Mouse (Mus musculus): ENCODE data around the gene Dot1l. TPM values are rescaled to one million over a fixed set of nuclear protein-coding genes. Genes with fewer than 3 reads are reported as not detected.

The Dot1l gene
- total RNA-seq, 2 experiments from 2014 or later, result 9.0 to 34.8 TPM

DNA sequence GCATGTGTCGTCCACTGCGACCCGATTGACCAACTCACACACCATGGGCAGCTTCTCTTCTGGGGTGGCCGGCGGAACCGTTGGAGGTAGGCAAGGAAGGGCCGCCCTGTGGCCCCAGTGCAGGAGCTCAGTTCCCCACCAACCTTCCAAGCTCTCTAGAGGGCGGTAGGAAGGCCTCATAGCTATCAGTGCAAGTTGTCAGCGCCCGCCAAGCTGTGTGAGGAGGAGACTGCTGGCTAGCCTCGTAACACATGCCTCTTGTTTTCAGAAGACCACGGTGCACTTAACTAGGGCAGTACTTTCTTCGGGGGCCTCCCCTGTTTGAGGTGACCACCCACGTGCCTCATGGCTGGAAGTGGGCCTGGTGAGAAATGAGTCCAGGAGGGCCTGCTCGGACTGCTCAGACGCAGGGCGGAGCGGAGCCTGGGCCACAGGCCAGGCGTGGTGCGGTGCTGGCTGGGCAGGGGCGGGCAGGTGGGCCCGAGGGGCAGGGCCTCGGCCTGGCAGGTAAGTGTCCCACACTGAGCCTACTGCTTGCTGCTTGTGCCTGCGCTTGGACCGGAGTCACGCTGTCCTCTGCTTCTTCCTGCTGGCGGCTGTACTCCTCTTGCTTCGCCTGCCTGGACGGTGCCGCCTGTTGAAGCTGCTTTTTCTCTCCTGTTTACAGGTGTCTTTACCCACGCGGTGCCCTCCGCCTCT lies 36.6 kb downstream of the Dot1l start:
- peak; percentile 38 for ATAC-seq (replicated peaks; ENCODE audit: poor library complexity)

DNA sequence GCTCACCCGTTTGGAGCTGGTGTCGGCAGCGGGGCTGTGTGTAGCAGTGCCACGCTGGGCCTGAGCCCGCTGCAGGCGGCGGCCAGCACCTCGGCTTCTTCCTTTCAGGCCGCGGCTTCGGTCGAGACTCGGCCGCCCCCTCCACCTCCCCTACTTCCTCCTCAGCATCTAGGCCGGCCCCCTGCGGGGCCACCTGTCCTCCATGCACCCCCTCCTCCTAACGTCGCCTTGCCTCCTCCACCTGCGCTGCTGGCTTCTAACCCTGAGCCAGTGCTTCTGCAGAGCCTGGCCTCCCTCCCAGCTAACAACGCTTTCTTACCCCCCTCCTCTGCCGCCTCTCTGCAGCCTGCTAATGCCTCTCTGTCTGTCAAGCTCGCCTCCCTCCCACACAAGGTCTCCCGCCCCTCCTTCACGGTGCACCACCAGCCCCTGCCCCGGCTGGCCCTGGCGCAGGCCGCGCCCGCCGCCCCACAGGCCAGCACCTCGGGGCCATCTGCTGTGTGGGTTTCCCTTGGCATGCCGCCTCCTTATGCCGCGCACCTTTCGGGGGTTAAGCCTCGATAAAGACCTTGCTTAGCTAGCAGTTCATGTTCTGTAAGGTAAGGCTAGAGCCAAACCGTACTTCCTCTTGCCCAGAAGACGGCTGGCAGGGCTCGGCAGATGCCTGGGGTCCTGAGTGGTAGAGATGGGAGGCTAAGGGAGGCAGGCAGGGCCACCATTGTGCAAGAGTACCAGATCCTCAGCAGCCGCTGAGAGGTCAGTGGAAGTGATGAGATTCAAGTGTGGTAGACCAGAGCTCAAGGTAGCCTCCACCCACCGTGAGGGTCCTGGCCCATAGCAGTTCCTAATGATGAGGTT lies 37.4 kb downstream of the Dot1l start:
- peak; percentile 9 for ATAC-seq (replicated peaks; ENCODE audit: poor library complexity)

DNA sequence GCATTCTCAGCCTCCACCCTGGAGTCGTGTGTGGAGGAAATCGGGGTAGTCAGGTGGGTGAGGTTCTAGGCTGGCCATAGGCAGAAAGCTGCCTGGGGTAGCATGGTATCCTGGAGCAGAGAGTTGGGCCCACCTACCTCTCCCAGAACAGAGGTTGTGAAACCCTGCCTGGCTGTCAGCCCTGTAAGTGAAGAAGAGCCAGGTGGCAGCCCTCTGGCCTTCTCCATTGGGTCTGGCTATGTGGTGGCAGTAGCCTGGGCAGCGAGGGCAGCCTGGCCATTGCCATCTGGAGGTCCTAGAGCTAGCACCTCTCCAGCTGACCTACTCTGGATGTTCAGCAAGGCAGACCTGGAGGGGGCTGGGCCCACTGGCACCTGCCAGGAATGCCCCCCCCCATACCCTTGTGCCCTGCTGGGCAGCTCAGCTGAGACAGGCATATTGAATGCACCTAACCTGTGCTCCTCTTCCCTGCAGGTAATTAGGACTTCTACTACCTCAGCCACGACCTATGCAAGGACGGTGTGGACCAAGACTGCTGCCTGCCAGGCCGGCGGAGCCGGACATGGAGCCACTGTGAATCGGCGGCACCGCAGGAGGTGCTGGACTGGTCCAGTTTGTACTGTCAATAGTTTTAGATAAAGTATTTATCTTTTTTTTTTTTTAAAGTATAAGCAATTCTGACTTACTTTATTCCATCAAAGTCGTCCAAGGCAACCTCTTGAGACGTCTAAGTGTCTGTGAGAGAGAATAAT lies 38.2 kb downstream of the Dot1l start:
- no peak for ATAC-seq (replicated peaks; ENCODE audit: poor library complexity)

- ATAC-seq (replicated peaks; ENCODE audit: poor library complexity), result no peak
Observed at GRCm38 (mm10) chr10:80793803-80794202, 38.8 kb downstream of the Dot1l start.

- no peak for ATAC-seq (replicated peaks; ENCODE audit: poor library complexity)
Observed at GRCm38 (mm10) chr10:80794750-80795149, 39.7 kb downstream of the Dot1l start.

DNA sequence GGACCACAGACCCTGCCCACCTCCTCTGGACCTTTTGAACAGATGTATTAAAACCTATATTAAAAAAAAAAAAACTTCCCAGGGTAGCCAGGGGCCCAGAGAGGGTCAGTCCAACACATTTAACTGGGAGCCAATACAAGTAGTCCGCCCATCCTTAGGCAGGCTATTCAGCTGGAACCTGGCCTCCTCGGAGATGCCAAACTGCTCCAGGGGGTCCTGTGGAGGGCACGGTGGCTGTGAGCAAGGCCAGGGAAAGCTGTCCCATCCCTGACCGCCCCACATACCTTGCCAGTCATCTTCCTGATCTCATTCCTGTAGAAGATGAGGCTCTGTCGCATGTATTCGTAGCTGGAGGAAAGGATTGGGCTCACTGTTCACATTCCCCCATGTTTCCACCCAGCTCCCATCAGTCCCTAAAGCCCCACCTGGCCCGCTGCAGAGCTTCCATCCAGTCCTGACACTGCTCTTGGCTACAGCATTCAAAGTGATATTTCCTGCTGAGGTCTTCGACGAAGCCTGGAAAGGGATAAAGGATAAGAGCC lies 41.4 kb downstream of the Dot1l start:
- no peak for ATAC-seq (replicated peaks; ENCODE audit: poor library complexity)

GRCm38 (mm10) chr10:80797186-80798149 lies 42.5 kb downstream of the Dot1l start:
- peak; percentile 32 for ATAC-seq (replicated peaks; ENCODE audit: poor library complexity)

- ATAC-seq (replicated peaks; ENCODE audit: poor library complexity), result peak; percentile 84
Observed at GRCm38 (mm10) chr10:80798150-80799006, 43.4 kb downstream of the Dot1l start, which contains the start of the genes Sf3a2 and Plekhj1. Sf3a2 (plus strand) TSS chr10:80798198. Plekhj1 (minus strand) TSS chr10:80798626.

DNA sequence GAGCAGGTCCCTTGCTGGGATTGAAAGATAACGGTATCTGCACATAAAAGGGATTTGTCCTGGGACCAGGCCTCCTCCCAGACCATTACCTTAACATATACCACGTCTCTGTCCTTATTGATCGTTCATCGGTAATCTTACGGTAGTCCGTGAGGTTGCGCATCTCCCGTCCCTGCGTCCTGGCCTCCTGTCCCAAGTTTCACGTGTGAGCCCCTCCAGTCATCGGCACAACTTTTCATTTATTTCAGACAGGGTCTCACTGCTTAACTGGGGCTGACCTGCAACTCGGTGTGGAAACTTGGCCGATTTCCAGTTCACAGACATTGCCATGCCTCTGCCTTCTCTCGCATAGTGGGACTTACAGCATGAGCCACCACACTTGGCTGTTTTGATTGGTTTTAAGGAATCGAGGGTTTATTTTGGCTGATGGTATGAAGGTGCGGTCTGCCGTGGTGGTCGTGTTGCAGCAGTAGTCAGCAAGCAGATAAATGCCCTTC lies 44.1 kb downstream of the Dot1l start:
- no peak for ATAC-seq (replicated peaks; ENCODE audit: poor library complexity)

GRCm38 (mm10) chr10:80802204-80802912 lies 47.4 kb downstream of the Dot1l start:
- ATAC-seq (replicated peaks; ENCODE audit: poor library complexity), result no peak

DNA sequence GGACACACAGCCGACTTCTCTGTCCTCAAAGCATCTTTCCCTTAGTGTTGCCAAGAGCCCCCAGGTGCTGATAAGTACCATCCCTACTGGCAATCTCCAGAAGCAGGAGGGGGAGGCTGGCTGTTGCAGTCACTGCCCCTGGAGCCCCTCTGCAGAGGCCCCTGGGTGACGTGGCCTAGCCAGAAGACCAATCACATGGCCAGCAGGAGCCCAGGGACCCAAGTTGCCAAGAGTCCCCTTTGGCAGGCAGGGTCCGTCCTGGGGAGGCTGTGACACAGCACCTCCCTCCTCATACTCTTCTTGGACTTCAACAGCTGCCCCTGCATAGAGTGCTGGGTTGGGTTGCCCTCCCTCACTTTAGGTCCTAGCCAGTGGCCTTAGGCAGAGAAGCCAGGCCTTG lies 48.0 kb downstream of the Dot1l start:
- ATAC-seq (replicated peaks; ENCODE audit: poor library complexity), result no peak

GRCm38 (mm10) chr10:80804340-80804739 lies 49.3 kb downstream of the Dot1l start:
- no peak for ATAC-seq (replicated peaks; ENCODE audit: poor library complexity)

- ATAC-seq (replicated peaks; ENCODE audit: poor library complexity), result no peak
Observed at GRCm38 (mm10) chr10:80804916-80805315, 49.9 kb downstream of the Dot1l start, which contains the start of gene Amh. Amh (plus strand) TSS chr10:80805243.

DNA sequence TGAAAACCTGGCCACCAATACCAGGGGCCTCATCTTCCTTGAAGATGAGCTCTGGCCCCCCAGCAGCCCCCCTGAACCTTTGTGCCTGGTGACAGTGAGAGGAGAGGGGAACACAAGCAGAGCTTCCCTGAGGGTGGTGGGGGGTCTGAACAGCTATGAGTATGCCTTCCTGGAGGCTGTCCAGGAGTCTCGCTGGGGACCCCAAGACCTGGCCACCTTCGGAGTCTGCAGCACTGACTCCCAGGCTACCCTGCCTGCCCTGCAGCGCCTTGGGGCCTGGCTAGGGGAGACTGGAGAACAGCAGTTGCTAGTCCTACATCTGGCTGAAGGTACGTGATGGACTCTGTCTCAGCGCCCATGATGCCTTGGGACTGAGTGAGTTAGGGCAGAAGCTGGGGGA lies 50.3 kb downstream of the Dot1l start:
- ATAC-seq (replicated peaks; ENCODE audit: poor library complexity), result no peak

DNA sequence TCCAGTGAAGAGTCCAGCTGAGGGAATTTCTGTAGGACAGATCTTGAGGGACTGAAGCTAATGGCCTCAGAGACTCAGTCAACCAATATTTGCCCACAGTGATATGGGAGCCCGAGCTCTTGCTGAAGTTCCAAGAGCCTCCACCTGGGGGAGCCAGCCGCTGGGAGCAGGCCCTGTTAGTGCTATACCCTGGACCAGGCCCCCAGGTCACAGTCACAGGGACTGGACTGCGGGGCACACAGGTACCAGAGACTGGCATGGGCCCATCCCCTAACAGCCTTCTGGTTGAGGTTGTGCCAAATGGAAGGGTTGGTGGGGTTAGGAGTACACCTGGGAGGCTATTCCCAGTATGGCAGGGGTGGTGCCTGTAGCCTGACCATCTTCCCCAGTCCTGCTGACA lies 50.9 kb downstream of the Dot1l start:
- ATAC-seq (replicated peaks; ENCODE audit: poor library complexity), result peak; percentile 77

- ATAC-seq (replicated peaks; ENCODE audit: poor library complexity), result peak; percentile 6; the same call in 1 of the 2 replicates
Observed at GRCm38 (mm10) chr10:80806341-80807056, 51.5 kb downstream of the Dot1l start.

GRCm38 (mm10) chr10:80807057-80807627 lies 52.1 kb downstream of the Dot1l start:
- peak; percentile 48 for ATAC-seq (replicated peaks; ENCODE audit: poor library complexity)

Measured in megakaryocyte progenitor cell, adult 5-6 weeks (primary cell).